Mouse (Mus musculus) stomach, embryonic 15.5 days (tissue): ENCODE results near the gene Hace1. TPM values are rescaled to one million over a fixed set of nuclear protein-coding genes. Genes with fewer than 3 reads are reported as not detected.

Source experiments
- ATAC-seq: fragments of 200-750 bp; cut with Nextera tagmentation; 2 replicates; pipeline ENCODE4 v1.8.0; 2017; ENCODE audit warnings: low read depth, moderate number of reproducible peaks, moderate TSS enrichment; ENCODE audit not compliant: insufficient read depth, low FRiP score
- H3K27ac ChIP-seq: fragments of 300-500 bp; sonication (generic); 2 replicates; pipeline ENCODE4 v1.5.1; 2015; ENCODE audit warnings: mild to moderate bottlenecking, inconsistent platforms
- H3K27me3 ChIP-seq: fragments of 300-500 bp; sonication (generic); replicated peaks from 2 replicates; pipeline ENCODE4 v1.6.1; 2015; ENCODE audit warnings: inconsistent platforms
- H3K36me3 ChIP-seq: fragments of 300-500 bp; sonication (generic); 2 replicates; pipeline ENCODE4 v1.6.1; 2015; ENCODE audit warnings: inconsistent platforms
- H3K4me1 ChIP-seq: fragments of 300-500 bp; sonication (generic); 2 replicates; pipeline ENCODE4 v1.6.1; 2015; ENCODE audit warnings: inconsistent platforms
- H3K4me2 ChIP-seq: fragments of 300-500 bp; sonication (generic); 2 replicates; pipeline ENCODE4 v1.6.1; 2015; ENCODE audit warnings: mild to moderate bottlenecking, inconsistent platforms
- H3K4me3 ChIP-seq: fragments of 300-500 bp; sonication (generic); replicated peaks from 2 replicates; pipeline ENCODE4 v1.5.1; 2015; ENCODE audit warnings: inconsistent platforms
- H3K9ac ChIP-seq: fragments of 300-500 bp; sonication (generic); 2 replicates; pipeline ENCODE4 v1.6.1; 2015; ENCODE audit warnings: inconsistent platforms
- H3K9me3 ChIP-seq: fragments of 300-500 bp; sonication (generic); 2 replicates; pipeline ENCODE4 v1.6.1; 2016; ENCODE audit warnings: inconsistent platforms
- WGBS: fragments of 180-500 bp; shearing (Covaris S2); methylation state at CpG from one replicate; pipeline ENCODE4 v1.1.7; 2015; 5-methylcytosine and 5-hydroxymethylcytosine counted together
- polyA plus RNA-seq: library from polyadenylated mRNA; unstranded; fragments of >200 nt; fragmentation: Nextera tagmentation; extraction: Ambion mirVana; gene quantifications from 2 replicates; pipeline ENCODE4 v1.2.1, GENCODE M21; 2015

Gene Hace1
- polyA plus RNA-seq, 1 experiment from 2014 or later: 17.3 TPM

DNA sequence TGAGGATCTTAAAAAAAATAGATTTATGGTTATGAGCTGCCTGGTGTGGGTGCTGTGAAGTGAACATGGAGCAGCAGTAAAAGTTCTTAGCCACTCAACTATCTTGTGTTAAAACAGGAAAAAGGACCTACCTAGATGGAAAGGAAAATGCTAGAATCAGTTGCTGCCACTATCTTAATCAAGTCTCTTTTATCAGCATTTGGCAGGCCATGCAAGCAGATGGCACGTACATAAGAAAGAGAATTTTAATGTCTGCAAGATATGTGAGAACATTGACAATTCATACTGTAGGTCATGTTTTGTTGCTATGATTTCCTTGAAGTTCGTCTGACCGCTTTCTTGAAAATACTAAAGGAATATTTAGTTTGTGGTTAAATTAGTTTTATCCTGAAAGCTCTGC is 54.4 kb downstream of the Hace1 start:
- no peaks in the 10 kb centered on the region for H3K36me3 ChIP-seq
- ATAC-seq: no peak
- H3K4me2 ChIP-seq: no peak overlapping the region
- WGBS: 93% methylated on average over 3 of the region's 3 CpGs
- H3K27me3 ChIP-seq: no peaks in the 10 kb centered on the region
- H3K9me3 ChIP-seq: no peaks in the 10 kb centered on the region
- no peak overlapping the region for H3K9ac ChIP-seq
- H3K4me3 ChIP-seq: no peak overlapping the region
- no peaks in the 10 kb centered on the region for H3K4me1 ChIP-seq
- no peak overlapping the region for H3K27ac ChIP-seq

GRCm38 (mm10) chr10:45632641-45633040 is 55.0 kb downstream of the Hace1 start:
- Histone ChIP-seq H3K9me3 (no peaks in the 10 kb centered on the region), H3K27me3 (no peaks in the 10 kb centered on the region), H3K4me3 (no peak overlapping the region), H3K4me1 (no peaks in the 10 kb centered on the region), H3K9ac (no peak overlapping the region), H3K4me2 (no peak overlapping the region), H3K27ac (no peak overlapping the region), H3K36me3 (no peaks in the 10 kb centered on the region)
- ATAC-seq: no peak
- WGBS: 90% methylated on average over 10 of the region's 10 CpGs

DNA sequence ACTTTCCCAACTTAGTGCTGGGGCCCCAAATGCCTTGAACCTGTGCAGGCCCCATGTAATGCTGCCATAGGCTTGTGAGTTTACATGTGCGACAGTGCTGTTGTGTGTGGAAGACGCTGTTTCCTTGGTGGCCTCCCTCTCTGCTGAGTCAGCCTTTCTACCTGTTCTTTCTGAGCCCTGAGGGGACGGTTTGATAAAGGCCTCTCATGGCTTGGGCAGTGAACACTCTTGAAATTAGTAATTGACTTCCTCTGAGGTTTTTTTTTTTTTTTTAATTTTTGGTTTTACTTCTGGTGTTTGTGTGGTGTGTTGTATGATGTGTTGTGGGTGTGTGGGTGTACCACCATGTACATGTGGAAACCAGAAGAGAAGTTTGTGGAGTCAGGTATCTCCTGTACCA is 57.6 kb downstream of the Hace1 start:
- H3K9me3 ChIP-seq: no peaks in the 10 kb centered on the region
- no peaks in the 10 kb centered on the region for H3K36me3 ChIP-seq
- no peaks in the 10 kb centered on the region for H3K4me1 ChIP-seq
- WGBS: 81% methylated on average over 3 of the region's 3 CpGs
- H3K27ac ChIP-seq: no peak overlapping the region
- no peak overlapping the region for H3K4me2 ChIP-seq
- H3K4me3 ChIP-seq: no peak overlapping the region
- H3K9ac ChIP-seq: no peak overlapping the region
- ATAC-seq: no peak
- H3K27me3 ChIP-seq: no peaks in the 10 kb centered on the region

DNA sequence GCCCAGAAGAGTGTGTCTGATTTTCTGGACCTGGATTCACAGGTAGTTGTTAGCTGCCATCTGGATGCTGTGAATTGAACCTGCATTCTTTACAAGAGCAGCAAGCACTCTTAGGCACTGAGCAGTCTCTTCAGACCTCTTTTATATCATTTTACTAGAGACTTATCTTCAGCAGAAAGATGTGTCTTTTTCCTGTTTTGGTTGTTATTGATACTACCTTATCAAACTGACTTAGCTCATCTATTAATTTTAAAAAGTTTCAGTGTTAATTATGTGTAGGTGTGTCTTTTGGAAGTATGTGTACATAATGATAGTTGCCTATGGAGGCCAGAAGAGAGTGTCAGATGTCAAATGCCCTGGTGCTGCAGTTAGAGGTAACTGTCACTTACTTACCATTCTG is 62.1 kb downstream of the Hace1 start:
- H3K9me3 ChIP-seq: no peaks in the 10 kb centered on the region
- no peak overlapping the region for H3K27ac ChIP-seq
- H3K4me1 ChIP-seq: no peaks in the 10 kb centered on the region
- no peak overlapping the region for H3K4me3 ChIP-seq
- H3K27me3 ChIP-seq: no peaks in the 10 kb centered on the region
- H3K9ac ChIP-seq: no peak overlapping the region
- 0 out of 2 replicates have a peak, but pooled peaks cover 2% of the 10 kb centered on the region for H3K36me3 ChIP-seq
- ATAC-seq: no peak
- no peak overlapping the region for H3K4me2 ChIP-seq

GRCm38 (mm10) chr10:45654026-45654425 is 76.4 kb downstream of the Hace1 start:
- Histone ChIP-seq H3K9ac (no peak overlapping the region), H3K36me3 (no peaks in the 10 kb centered on the region), H3K27ac (no peak overlapping the region), H3K27me3 (no peaks in the 10 kb centered on the region), H3K4me1 (no peaks in the 10 kb centered on the region), H3K9me3 (no peaks in the 10 kb centered on the region), H3K4me3 (no peak overlapping the region), H3K4me2 (no peak overlapping the region)
- no peak for ATAC-seq
- WGBS: 97% methylated on average over 2 of the region's 2 CpGs

DNA sequence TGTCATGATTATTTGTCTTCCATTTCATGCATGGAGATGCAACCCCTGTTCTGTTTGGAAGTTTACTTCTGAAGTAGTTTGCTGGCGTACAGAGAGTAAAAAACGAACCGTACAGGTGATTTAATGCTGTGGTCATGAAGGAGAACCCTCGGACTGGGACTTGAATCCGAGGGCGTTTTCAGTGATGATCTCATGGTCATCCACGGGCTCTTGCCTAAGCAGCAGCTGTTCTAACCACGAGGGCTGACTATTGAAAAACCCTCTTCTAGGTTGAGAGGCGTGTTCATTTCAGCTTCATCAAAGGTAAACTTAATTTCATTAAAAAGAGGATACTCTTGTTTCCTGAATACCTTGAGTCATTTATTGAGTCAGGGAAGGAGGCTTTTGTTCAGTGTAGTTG is 84.4 kb downstream of the Hace1 start:
- Histone ChIP-seq H3K9me3 (no peaks in the 10 kb centered on the region), H3K9ac (no peak overlapping the region), H3K4me3 (no peak overlapping the region), H3K4me2 (no peak overlapping the region), H3K27ac (no peak overlapping the region), H3K4me1 (no peaks in the 10 kb centered on the region), H3K36me3 (no peaks in the 10 kb centered on the region), H3K27me3 (no peaks in the 10 kb centered on the region)
- no peak for ATAC-seq
- WGBS: 90% methylated on average over 9 of the region's 9 CpGs

- ATAC-seq: no peak
- WGBS: 98% methylated on average over 2 of the region's 2 CpGs
- no peaks in the 10 kb centered on the region for H3K4me1 ChIP-seq
- no peaks in the 10 kb centered on the region for H3K36me3 ChIP-seq
- no peak overlapping the region for H3K9ac ChIP-seq
- H3K27me3 ChIP-seq: no peaks in the 10 kb centered on the region
- no peak overlapping the region for H3K4me3 ChIP-seq
- H3K4me2 ChIP-seq: no peak overlapping the region
- H3K9me3 ChIP-seq: no peaks in the 10 kb centered on the region
- no peak overlapping the region for H3K27ac ChIP-seq
These were observed 90.6 kb downstream of the Hace1 start for GRCm38 (mm10) chr10:45668266-45668665.

DNA sequence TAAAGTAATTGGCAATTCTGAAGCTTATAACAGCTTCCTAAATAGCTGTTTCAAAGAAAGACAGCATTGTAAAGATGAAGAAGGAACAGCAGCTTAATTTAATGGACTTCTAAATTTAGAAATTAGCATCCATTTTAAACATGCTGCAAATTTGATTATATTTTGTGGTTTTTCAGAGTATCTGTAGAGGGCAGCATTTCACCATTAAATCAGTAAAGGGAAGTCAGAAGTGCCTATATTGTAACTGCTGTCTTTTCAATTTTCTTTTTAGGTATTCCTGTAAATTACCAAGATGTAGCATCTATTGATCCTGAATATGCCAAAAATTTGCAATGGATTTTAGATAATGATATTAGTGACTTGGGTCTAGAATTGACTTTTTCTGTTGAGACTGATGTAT is 99.2 kb downstream of the Hace1 start:
- ATAC-seq: no peak
- no peak overlapping the region for H3K27ac ChIP-seq
- H3K9ac ChIP-seq: no peak overlapping the region
- no peak overlapping the region for H3K4me2 ChIP-seq
- no peaks in the 10 kb centered on the region for H3K4me1 ChIP-seq
- no peaks in the 10 kb centered on the region for H3K27me3 ChIP-seq
- H3K9me3 ChIP-seq: no peaks in the 10 kb centered on the region
- H3K4me3 ChIP-seq: no peak overlapping the region
- H3K36me3 ChIP-seq: 0 out of 2 replicates have a peak, but pooled peaks cover 5% of the 10 kb centered on the region

- Histone ChIP-seq H3K4me2 (no peak overlapping the region), H3K27ac (no peak overlapping the region), H3K36me3 (no peaks in the 10 kb centered on the region), H3K27me3 (no peaks in the 10 kb centered on the region), H3K9me3 (no peaks in the 10 kb centered on the region), H3K9ac (no peak overlapping the region), H3K4me1 (no peaks in the 10 kb centered on the region), H3K4me3 (no peak overlapping the region)
- no peak for ATAC-seq
- 83% methylated on average over 1 of the region's 1 CpGs for WGBS
These were observed 108.6 kb downstream of the Hace1 start for GRCm38 (mm10) chr10:45686191-45686590.

GRCm38 (mm10) chr10:45694931-45695330 is 117.3 kb downstream of the Hace1 start:
- Histone ChIP-seq H3K27ac (no peak overlapping the region), H3K4me1 (no peaks in the 10 kb centered on the region), H3K36me3 (no peaks in the 10 kb centered on the region), H3K9me3 (no peaks in the 10 kb centered on the region), H3K4me3 (no peak overlapping the region), H3K27me3 (no peaks in the 10 kb centered on the region), H3K4me2 (no peak overlapping the region), H3K9ac (no peak overlapping the region)
- ATAC-seq: no peak

- no peaks in the 10 kb centered on the region for H3K4me1 ChIP-seq
- no peak overlapping the region for H3K4me2 ChIP-seq
- H3K27me3 ChIP-seq: no peaks in the 10 kb centered on the region
- H3K27ac ChIP-seq: no peak overlapping the region
- 90% methylated on average over 1 of the region's 1 CpGs for WGBS
- no peak for ATAC-seq
- no peak overlapping the region for H3K4me3 ChIP-seq
- no peaks in the 10 kb centered on the region for H3K9me3 ChIP-seq
- H3K9ac ChIP-seq: no peak overlapping the region
- no peaks in the 10 kb centered on the region for H3K36me3 ChIP-seq
These were observed 117.9 kb downstream of the Hace1 start for GRCm38 (mm10) chr10:45695522-45695921.

DNA sequence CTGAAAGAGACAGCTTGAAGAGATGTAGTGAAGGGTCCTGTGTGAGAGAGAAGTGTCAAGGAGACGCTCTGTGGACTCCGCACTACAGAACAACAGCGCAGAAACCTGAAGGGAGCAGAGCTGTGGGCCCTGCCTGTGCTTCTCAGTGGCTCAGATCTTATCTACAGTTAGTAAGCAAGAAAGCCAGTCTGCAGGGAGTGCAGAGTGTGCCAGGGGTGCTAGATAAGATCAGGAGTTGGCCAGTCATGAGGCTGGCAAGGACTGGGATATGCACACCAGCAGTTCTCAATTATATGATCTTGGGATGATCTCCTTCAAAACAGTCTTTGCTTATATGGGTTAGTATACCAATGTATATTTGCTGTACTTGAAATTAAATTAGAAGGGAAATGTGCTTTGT is 121.3 kb downstream of the Hace1 start:
- 90% methylated on average over 3 of the region's 3 CpGs for WGBS
- ATAC-seq: no peak

GRCm38 (mm10) chr10:45706849-45707248 is 129.2 kb downstream of the Hace1 start:
- no peak overlapping the region for H3K4me2 ChIP-seq
- H3K36me3 ChIP-seq: no peaks in the 10 kb centered on the region
- WGBS: 76% methylated on average over 2 of the region's 2 CpGs
- H3K27me3 ChIP-seq: no peaks in the 10 kb centered on the region
- H3K4me3 ChIP-seq: no peak overlapping the region
- H3K4me1 ChIP-seq: no peaks in the 10 kb centered on the region
- no peak overlapping the region for H3K27ac ChIP-seq
- H3K9me3 ChIP-seq: no peaks in the 10 kb centered on the region
- no peak for ATAC-seq
- H3K9ac ChIP-seq: no peak overlapping the region

More for the DNA sequence above, 121.3 kb downstream of the Hace1 start:
- no peaks in the 10 kb centered on the region for H3K27me3 ChIP-seq
- no peak overlapping the region for H3K4me3 ChIP-seq
- H3K9me3 ChIP-seq: no peaks in the 10 kb centered on the region
- H3K27ac ChIP-seq: no peak overlapping the region
- no peak overlapping the region for H3K9ac ChIP-seq
- H3K4me2 ChIP-seq: no peak overlapping the region
- H3K36me3 ChIP-seq: no peaks in the 10 kb centered on the region
- no peaks in the 10 kb centered on the region for H3K4me1 ChIP-seq
